Comparison of ENCODE assay signal across 28 mouse cellular contexts in the genomic region with DNA sequence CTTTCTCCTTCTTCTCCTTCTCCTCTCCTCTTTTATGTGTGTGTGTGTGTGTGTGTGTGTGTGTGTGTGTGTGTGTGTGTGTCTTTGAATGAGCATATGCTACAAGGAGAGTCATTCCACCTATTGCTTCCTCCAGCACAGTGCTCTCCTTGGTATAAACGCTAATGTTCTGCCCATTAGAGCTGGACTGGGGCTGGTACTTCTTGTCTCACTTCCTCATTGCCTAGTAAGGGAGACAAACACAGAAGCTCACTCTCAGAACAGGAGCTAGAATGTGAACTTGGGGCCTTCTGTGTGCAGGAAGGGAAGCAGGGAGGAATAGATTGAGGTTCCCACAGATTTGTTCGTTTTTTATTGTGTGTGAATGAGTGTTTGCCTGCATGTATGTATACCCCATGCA. TPM values are rescaled to one million over a fixed set of nuclear protein-coding genes. Genes with fewer than 3 reads are reported as not detected.
DNase-seq lines count a peak whose midpoint lies in the region; ATAC-seq and TF ChIP-seq lines count a peak whose summit lies in the region.
"Had no signal": no experiment of that assay in that cellular context is flagged by ENCODE, and none has a peak within 500 bp of the region (broad histone marks: within the 10 kb centered on the region; RNA-seq: fewer than 3 reads in every experiment).

No protein-coding gene starts in this region.

- no peaks in the 10 kb centered on the region for H3K27me3 ChIP-seq in CH12.LX (replicated peaks)
- no peaks in the 10 kb centered on the region for H3K27me3 ChIP-seq in intestine, postnatal 0 days (replicated peaks; ENCODE audit: control insufficient read depth, insufficient read depth, low read length)
- H3K27me3 ChIP-seq in splenic B cell, adult 2 months (ENCODE audit: control insufficient read depth, insufficient read depth, low read length, poor library complexity, severe bottlenecking), result no peaks in the 10 kb centered on the region
- no peaks in the 10 kb centered on the region for H3K27me3 ChIP-seq in lung, postnatal 0 days (replicated peaks; ENCODE audit: insufficient read depth, low read length)
- H3K27me3 ChIP-seq: Patski had no signal

- peak; percentile 39 for DNase-seq in CH12.LX (ENCODE audit: extremely low read depth)
- peak; percentile 19 for DNase-seq in splenic B cell, adult 2 months (ENCODE audit: low read depth, low spot score)
- DNase-seq in embryo, embryonic 10.5 days (ENCODE audit: low spot score), result no peak
- DNase-seq in lung, postnatal 0 days (ENCODE audit: low spot score), result no peak
- no peak for DNase-seq in cerebellum, adult 8-10 months
- DNase-seq: adrenal gland, postnatal 10 days; cerebellum, adult 11 months; cerebellum, adult 2 months; cerebellum, postnatal 10 days; cerebellum, postnatal 36 days; forebrain, postnatal 0 days; gastrocnemius, postnatal 25 days; heart, adult 18-20 months; heart, postnatal 10 days; heart, postnatal 36 days; kidney, adult 18-20 months had no signal

- H3K79me2 ChIP-seq in CH12.LX (replicated peaks; ENCODE audit: control insufficient read depth, extremely low read depth, insufficient read depth, poor library complexity, severe bottlenecking), result no peaks in the 10 kb centered on the region

- in situ Hi-C loops in CH12.LX (cut with MboI; ENCODE audit: low pct_ligation_motif_present, low pct_unique_long_range_greater_than_20kb, low sequenced_read_pairs), result no loop called here

- dilution Hi-C loops in CH12.LX (cut with MboI; ENCODE audit: extremely low pct_ligation_motif_present, extremely low pct_unique_long_range_greater_than_20kb, low sequenced_read_pairs), result no loop called here

- TF ChIP-seq RAD21 in CH12.LX (IDR thresholded peaks at IDR 0.05; ENCODE audit: low read depth, low read length), result no peak

- no peak for TF ChIP-seq CTCF in CH12.LX (conservative IDR thresholded peaks at IDR 0.05 in 1 of 2, IDR thresholded peaks at IDR 0.05 in 1 of 2; ENCODE audit: low read depth in 2 of 2, low read length in 2 of 2)
- TF ChIP-seq CTCF in intestine, postnatal 0 days (IDR thresholded peaks at IDR 0.05; ENCODE audit: low read depth), result no peak
- TF ChIP-seq CTCF in lung, postnatal 0 days (IDR thresholded peaks at IDR 0.05), result no peak

- H3K27ac ChIP-seq in CH12.LX (ENCODE audit: insufficient read depth, low read depth), result no peak overlapping the region
- peak overlapping the region; percentile 67; the same call in 1 of the 2 replicates for H3K27ac ChIP-seq in intestine, postnatal 0 days (ENCODE audit: low read depth, low read length)
- no peak overlapping the region for H3K27ac ChIP-seq in lung, postnatal 0 days (ENCODE audit: low read length)
- H3K27ac ChIP-seq: embryonic facial prominence, embryonic 12.5 days; embryonic facial prominence, embryonic 15.5 days; heart, embryonic 15.5 days; hindbrain, embryonic 14.5 days; hindbrain, postnatal 0 days had no signal

- no peak overlapping the region for H3K9ac ChIP-seq in CH12.LX (ENCODE audit: insufficient read depth, low read depth)
- no peak overlapping the region for H3K9ac ChIP-seq in intestine, postnatal 0 days (ENCODE audit: low read depth, low read length)
- no peak overlapping the region for H3K9ac ChIP-seq in lung, postnatal 0 days (replicated peaks; ENCODE audit: low read depth)
- H3K9ac ChIP-seq: embryonic facial prominence, embryonic 12.5 days; embryonic facial prominence, embryonic 15.5 days; forebrain, postnatal 0 days; heart, embryonic 12.5 days; heart, embryonic 15.5 days; hindbrain, embryonic 14.5 days had no signal

- 34% methylated on average over 2 of the region's 2 CpGs for WGBS in intestine, postnatal 0 days
- WGBS in lung, postnatal 0 days, result 57% methylated on average over 2 of the region's 2 CpGs

- H3K4me3 ChIP-seq in CH12.LX (replicated peaks in 1 of 3; ENCODE audit: low read depth in 2 of 3, low read length in 2 of 3, poor library complexity in 1 of 3), result no peak overlapping the region
- H3K4me3 ChIP-seq in intestine, postnatal 0 days (ENCODE audit: low read depth, low read length), result no peak overlapping the region
- no peak overlapping the region for H3K4me3 ChIP-seq in lung, postnatal 0 days (ENCODE audit: low read depth, low read length)
- H3K4me3 ChIP-seq: embryonic facial prominence, embryonic 12.5 days; embryonic facial prominence, embryonic 15.5 days; heart, embryonic 12.5 days; heart, embryonic 15.5 days had no signal

- TF ChIP-seq POLR2A in CH12.LX (IDR thresholded peaks at IDR 0.05; ENCODE audit: low read depth, low read length), result no peak

- no peaks in the 10 kb centered on the region for H3K36me3 ChIP-seq in CH12.LX (replicated peaks in 1 of 2; ENCODE audit: control insufficient read depth in 1 of 2, insufficient read depth in 1 of 2, low read length in 1 of 2)
- H3K36me3 ChIP-seq in intestine, postnatal 0 days (ENCODE audit: control insufficient read depth, insufficient read depth), result no peaks in the 10 kb centered on the region
- H3K36me3 ChIP-seq in splenic B cell, adult 2 months (ENCODE audit: control insufficient read depth, insufficient read depth, low read length, poor library complexity, severe bottlenecking), result no peaks in the 10 kb centered on the region
- H3K36me3 ChIP-seq in lung, postnatal 0 days (ENCODE audit: insufficient read depth, low read length), result no peaks in the 10 kb centered on the region
- H3K36me3 ChIP-seq: embryonic facial prominence, embryonic 12.5 days; embryonic facial prominence, embryonic 15.5 days; G1E; heart, embryonic 12.5 days; heart, embryonic 15.5 days had no signal

- no peaks in the 10 kb centered on the region for H3K9me3 ChIP-seq in CH12.LX (replicated peaks; ENCODE audit: low read length)
- no peaks in the 10 kb centered on the region for H3K9me3 ChIP-seq in intestine, postnatal 0 days (ENCODE audit: control insufficient read depth)
- no peaks in the 10 kb centered on the region for H3K9me3 ChIP-seq in lung, postnatal 0 days (ENCODE audit: low read length)
- H3K9me3 ChIP-seq: embryonic facial prominence, embryonic 12.5 days; embryonic facial prominence, embryonic 15.5 days; G1E; heart, embryonic 12.5 days; heart, embryonic 15.5 days had no signal

- peak; percentile 62 for ATAC-seq in granulocyte monocyte progenitor cell, adult 5-6 weeks (replicated peaks; ENCODE audit: poor library complexity, severe bottlenecking)
- no peak for ATAC-seq in intestine, postnatal 0 days
- no peak for ATAC-seq in lung, postnatal 0 days
- ATAC-seq: forebrain, embryonic 14.5 days; forebrain, postnatal 0 days; hindbrain, postnatal 0 days; inflammation-experienced regulatory T-cells, adult 6 months; Patski had no signal

- H3K4me1 ChIP-seq in CH12.LX (ENCODE audit: control insufficient read depth in 1 of 2, insufficient read depth in 2 of 2), result peaks cover 9 to 34% of the 10 kb centered on the region in 2 experiments; a peak in 3 of 4 replicates
- 0 out of 2 replicates have a peak, but pooled peaks cover 6% of the 10 kb centered on the region for H3K4me1 ChIP-seq in intestine, postnatal 0 days (replicated peaks; ENCODE audit: control insufficient read depth, insufficient read depth, low read length)
- H3K4me1 ChIP-seq in lung, postnatal 0 days (ENCODE audit: insufficient read depth, low read depth, low read length), result peaks cover 8% of the 10 kb centered on the region; the same call in 1 of the 2 replicates

- H3K4me2 ChIP-seq in CH12.LX (ENCODE audit: insufficient read depth, low read depth, poor library complexity, severe bottlenecking), result no peak overlapping the region
- no peak overlapping the region for H3K4me2 ChIP-seq in intestine, postnatal 0 days (replicated peaks; ENCODE audit: low read depth)
- no peak overlapping the region for H3K4me2 ChIP-seq in lung, postnatal 0 days (replicated peaks; ENCODE audit: low read depth, low read length)
- H3K4me2 ChIP-seq: embryonic facial prominence, embryonic 12.5 days; embryonic facial prominence, embryonic 15.5 days; heart, embryonic 12.5 days; heart, embryonic 15.5 days; hindbrain, embryonic 14.5 days had no signal

- no peak for TF ChIP-seq EP300 in CH12.LX (IDR thresholded peaks at IDR 0.05; ENCODE audit: low read length)
- no peak for TF ChIP-seq EP300 in lung, postnatal 0 days (IDR thresholded peaks at IDR 0.05)

TF ChIP-seq in CH12.LX, 34 proteins besides CTCF, POLR2A, EP300 and RAD21:
- no peak for TF ChIP-seq NRF1 (IDR thresholded peaks at IDR 0.05; ENCODE audit: low read depth, low read length)
- no peak for TF ChIP-seq MAX (IDR thresholded peaks at IDR 0.05; ENCODE audit: low read length)
- 0 out of 2 replicates have a peak, but pooled peaks have one; percentile 18 for TF ChIP-seq IRF4 (IDR thresholded peaks at IDR 0.05; ENCODE audit: low read depth, low read length)
- no peak for TF ChIP-seq RCOR1 (conservative IDR thresholded peaks at IDR 0.05; ENCODE audit: low read depth, low read length)
- TF ChIP-seq ETS1 (conservative IDR thresholded peaks at IDR 0.05; ENCODE audit: low read depth, low read length), result no peak

RNA-seq across cellular contexts. Expression of a gene that starts 54.9 kb away (rescaled TPM):
- total RNA-seq in CH12.LX (2012; rRNA removed) (5.9 and 8.6 TPM in 2 replicates), CH12.LX (2014; rRNA removed) (7.6 and 7.7 TPM in 2 replicates)
- 15.5 and 18.4 TPM in 2 replicates for polyA plus RNA-seq in CH12.LX (2012; ENCODE audit: insufficient read length, low read depth)
- total RNA-seq in granulocyte monocyte progenitor cell, adult 5-6 weeks (2014; fragmentation: Nextera tagmentation), result 0.49 and 1.1 TPM in 2 replicates
- total RNA-seq in granulocyte monocyte progenitor cell, adult 5-6 weeks (2017), result 0.72 and 2.2 TPM in 2 replicates
- 7.2 and 7.5 TPM in 2 replicates for polyA plus RNA-seq in intestine, postnatal 0 days (2015; fragmentation: Nextera tagmentation; extraction: Ambion mirVana)
- 7.1 and 8.8 TPM in 2 replicates for polyA plus RNA-seq in lung, postnatal 0 days (2015; fragmentation: Nextera tagmentation; extraction: Ambion mirVana)
- total RNA-seq: G1E had no signal
- polyA plus RNA-seq: G1E had no signal

Comparison
In these comparisons a context has a peak if more than half of its experiments do, and no peak if none do; other contexts are left out.
1. DNase-seq: peak in CH12.LX (single experiment) and splenic B cell, adult 2 months (single experiment); none in embryo, embryonic 10.5 days (single experiment), lung, postnatal 0 days (single experiment) and cerebellum, adult 8-10 months (single experiment).